Mouse (Mus musculus): Measurements from ENCODE around the gene Enc1.

DNA sequence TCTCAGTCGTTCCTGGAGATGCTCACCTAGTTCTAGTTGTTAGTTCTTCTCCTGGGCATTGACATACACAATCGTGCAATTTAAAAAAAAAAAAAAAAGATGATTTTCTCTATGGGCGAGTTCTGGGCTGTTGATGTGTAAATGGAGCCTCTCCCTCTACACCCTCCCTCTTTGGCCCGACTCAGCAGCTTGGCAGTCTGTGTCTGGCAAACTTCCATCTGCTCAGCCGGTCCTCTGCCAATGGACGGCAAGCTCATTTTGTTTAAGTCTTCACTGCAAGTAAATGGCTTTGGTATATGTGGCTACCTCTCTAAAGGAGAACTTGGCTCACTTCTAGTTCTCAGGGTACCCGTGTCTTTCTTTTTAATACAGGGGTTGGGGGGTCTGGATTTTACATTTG is 47.5 kb upstream of the Enc1 start:
- TF ChIP-seq CTCF (IDR thresholded peaks at IDR 0.05; ENCODE audit: low read depth) (no peak), EP300 (IDR thresholded peaks at IDR 0.05; ENCODE audit: low read depth) (no peak)

All from liver, postnatal 0 days (tissue).